Mouse (Mus musculus): ENCODE data around the gene Fgf16. TPM values are rescaled to one million over a fixed set of nuclear protein-coding genes. Genes with fewer than 3 reads are reported as not detected.
A peak's percentile ranks its signal among the peaks of the same experiment; 100 is the strongest.

Fgf16 gene
- total RNA-seq, 1 experiment, result not detected

GRCm38 (mm10) chrX:105765005-105765706 is 1.1 kb downstream of the Fgf16 start:
- no peaks in the 10 kb centered on the region for H3K9me3 ChIP-seq (ENCODE audit: control insufficient read depth, insufficient read depth, low read depth, low read length)
- peak overlapping the region; percentile 56; the same call in 1 of the 2 replicates for H3K9ac ChIP-seq (ENCODE audit: insufficient read depth, low read depth, low read length, poor library complexity, severe bottlenecking)
- no peak for DNase-seq (ENCODE audit: low read depth, low spot score)
- no peak overlapping the region for H3K27ac ChIP-seq (ENCODE audit: insufficient read depth, low read depth, low read length, poor library complexity, severe bottlenecking)
- H3K36me3 ChIP-seq (ENCODE audit: control insufficient read depth, insufficient read depth, low read length, poor library complexity, severe bottlenecking), result no peaks in the 10 kb centered on the region
- TF ChIP-seq HCFC1 (IDR thresholded peaks at IDR 0.05; ENCODE audit: borderline replicate concordance, insufficient read depth, low read length) (no peak), CHD2 (IDR thresholded peaks at IDR 0.05; ENCODE audit: low read depth, low read length) (no peak), MAFK (IDR thresholded peaks at IDR 0.05; ENCODE audit: insufficient read depth, low read depth, low read length) (no peak), ZNF384 (IDR thresholded peaks at IDR 0.05; ENCODE audit: low read depth, low read length) (no peak), ZC3H11A (IDR thresholded peaks at IDR 0.05; ENCODE audit: borderline replicate concordance, low read depth, low read length) (no peak)
- H3K4me1 ChIP-seq (ENCODE audit: control insufficient read depth in 2 of 2, insufficient read depth in 2 of 2, low read length in 2 of 2, poor library complexity in 1 of 2), result no peaks in the 10 kb centered on the region
- H3K4me3 ChIP-seq (ENCODE audit: insufficient read depth in 1 of 2, low read depth in 1 of 2, low read length in 2 of 2, poor library complexity in 1 of 2, severe bottlenecking in 1 of 2), result peak overlapping the region; percentile 48 to 66; a peak in 3 of 4 replicates
- in situ Hi-C loops (cut with MboI; ENCODE audit: low sequenced_read_pairs in 2 of 2, unreplicated experiment in 2 of 2), result no loop called here

- H3K4me1 ChIP-seq (ENCODE audit: control insufficient read depth in 2 of 2, insufficient read depth in 2 of 2, low read length in 2 of 2, poor library complexity in 1 of 2), result no peaks in the 10 kb centered on the region
- H3K4me3 ChIP-seq (ENCODE audit: insufficient read depth in 1 of 2, low read depth in 1 of 2, low read length in 2 of 2, poor library complexity in 1 of 2, severe bottlenecking in 1 of 2), result no peak overlapping the region
- H3K9ac ChIP-seq (ENCODE audit: insufficient read depth, low read depth, low read length, poor library complexity, severe bottlenecking), result no peak overlapping the region
- no peak overlapping the region for H3K27ac ChIP-seq (ENCODE audit: insufficient read depth, low read depth, low read length, poor library complexity, severe bottlenecking)
- in situ Hi-C loops (cut with MboI; ENCODE audit: low sequenced_read_pairs in 2 of 2, unreplicated experiment in 2 of 2), result no loop called here
- H3K9me3 ChIP-seq (ENCODE audit: control insufficient read depth, insufficient read depth, low read depth, low read length), result no peaks in the 10 kb centered on the region
- H3K36me3 ChIP-seq (ENCODE audit: control insufficient read depth, insufficient read depth, low read length, poor library complexity, severe bottlenecking), result no peaks in the 10 kb centered on the region
- TF ChIP-seq ZC3H11A (IDR thresholded peaks at IDR 0.05; ENCODE audit: borderline replicate concordance, low read depth, low read length), result no peak
- TF ChIP-seq MAFK (IDR thresholded peaks at IDR 0.05; ENCODE audit: insufficient read depth, low read depth, low read length), result no peak
- no peak for TF ChIP-seq ZNF384 (IDR thresholded peaks at IDR 0.05; ENCODE audit: low read depth, low read length)
- TF ChIP-seq HCFC1 (IDR thresholded peaks at IDR 0.05; ENCODE audit: borderline replicate concordance, insufficient read depth, low read length), result no peak
- no peak for TF ChIP-seq CHD2 (IDR thresholded peaks at IDR 0.05; ENCODE audit: low read depth, low read length)
- DNase-seq (ENCODE audit: low read depth, low spot score), result no peak
These were observed 1.9 kb downstream of the Fgf16 start for GRCm38 (mm10) chrX:105766013-105766412.

GRCm38 (mm10) chrX:105767177-105767764 is 3.2 kb downstream of the Fgf16 start:
- in situ Hi-C loops (cut with MboI; ENCODE audit: low sequenced_read_pairs in 2 of 2, unreplicated experiment in 2 of 2), result no loop called here

GRCm38 (mm10) chrX:105767932-105768331 is 3.9 kb downstream of the Fgf16 start:
- Histone ChIP-seq H3K36me3 (ENCODE audit: control insufficient read depth, insufficient read depth, low read length, poor library complexity, severe bottlenecking) (no peaks in the 10 kb centered on the region), H3K4me1 (ENCODE audit: control insufficient read depth in 2 of 2, insufficient read depth in 2 of 2, low read length in 2 of 2, poor library complexity in 1 of 2) (no peaks in the 10 kb centered on the region), H3K4me3 (ENCODE audit: insufficient read depth in 1 of 2, low read depth in 1 of 2, low read length in 2 of 2, poor library complexity in 1 of 2, severe bottlenecking in 1 of 2) (no peak overlapping the region), H3K27ac (ENCODE audit: insufficient read depth, low read depth, low read length, poor library complexity, severe bottlenecking) (no peak overlapping the region), H3K9me3 (ENCODE audit: control insufficient read depth, insufficient read depth, low read depth, low read length) (no peaks in the 10 kb centered on the region), H3K9ac (ENCODE audit: insufficient read depth, low read depth, low read length, poor library complexity, severe bottlenecking) (no peak overlapping the region)
- DNase-seq (ENCODE audit: low read depth, low spot score), result no peak
- no peak for TF ChIP-seq ZNF384 (IDR thresholded peaks at IDR 0.05; ENCODE audit: low read depth, low read length)
- TF ChIP-seq MAFK (IDR thresholded peaks at IDR 0.05; ENCODE audit: insufficient read depth, low read depth, low read length), result no peak
- TF ChIP-seq CHD2 (IDR thresholded peaks at IDR 0.05; ENCODE audit: low read depth, low read length), result no peak
- TF ChIP-seq HCFC1 (IDR thresholded peaks at IDR 0.05; ENCODE audit: borderline replicate concordance, insufficient read depth, low read length), result no peak
- in situ Hi-C loops (cut with MboI; ENCODE audit: low sequenced_read_pairs in 2 of 2, unreplicated experiment in 2 of 2), result no loop called here

More at GRCm38 (mm10) chrX:105767177-105767764, 3.2 kb downstream of the Fgf16 start:
- H3K9ac ChIP-seq (ENCODE audit: insufficient read depth, low read depth, low read length, poor library complexity, severe bottlenecking), result no peak overlapping the region
- H3K9me3 ChIP-seq (ENCODE audit: control insufficient read depth, insufficient read depth, low read depth, low read length), result no peaks in the 10 kb centered on the region
- H3K4me3 ChIP-seq (ENCODE audit: insufficient read depth in 1 of 2, low read depth in 1 of 2, low read length in 2 of 2, poor library complexity in 1 of 2, severe bottlenecking in 1 of 2), result no peak overlapping the region
- no peak overlapping the region for H3K27ac ChIP-seq (ENCODE audit: insufficient read depth, low read depth, low read length, poor library complexity, severe bottlenecking)
- no peaks in the 10 kb centered on the region for H3K36me3 ChIP-seq (ENCODE audit: control insufficient read depth, insufficient read depth, low read length, poor library complexity, severe bottlenecking)
- TF ChIP-seq ZC3H11A (IDR thresholded peaks at IDR 0.05; ENCODE audit: borderline replicate concordance, low read depth, low read length) (no peak), CHD2 (IDR thresholded peaks at IDR 0.05; ENCODE audit: low read depth, low read length) (no peak), HCFC1 (IDR thresholded peaks at IDR 0.05; ENCODE audit: borderline replicate concordance, insufficient read depth, low read length) (no peak), ZNF384 (IDR thresholded peaks at IDR 0.05; ENCODE audit: low read depth, low read length) (no peak), MAFK (IDR thresholded peaks at IDR 0.05; ENCODE audit: insufficient read depth, low read depth, low read length) (no peak)
- no peak for DNase-seq (ENCODE audit: low read depth, low spot score)
- no peaks in the 10 kb centered on the region for H3K4me1 ChIP-seq (ENCODE audit: control insufficient read depth in 2 of 2, insufficient read depth in 2 of 2, low read length in 2 of 2, poor library complexity in 1 of 2)
